Mouse (Mus musculus) G1E (cell line): ENCODE data around the gene Tdrd1.

Experiments
- CTCF ChIP-seq: IDR thresholded peaks from 2 replicates; pipeline ENCODE4 v1.5.1; 2012; ENCODE audit warnings: low read depth, low read length, inconsistent platforms, mixed read lengths
- TAL1 ChIP-seq: conservative IDR thresholded peaks from 2 replicates; pipeline ENCODE4 v1.6.1; 2012; ENCODE audit warnings: low read depth, low read length, inconsistent platforms, mixed read lengths

GRCm38 (mm10) chr19:56826047-56826631, at the start of gene Tdrd1:
- TF ChIP-seq CTCF (no peak), TAL1 (no peak)
